Mouse (Mus musculus) cerebellum, adult 11-12 months (tissue): ENCODE results near the gene Nsun2.
A peak's percentile ranks its signal among the peaks of the same experiment; 100 is the strongest.
"Not testable (repeated sequence)": the region's sequence is repeated elsewhere in the genome, so short reads cannot be mapped to it uniquely, and the experiment has no call there.

Experiments
- DNase-seq: peaks from one replicate; pipeline ENCODE4 v3.0.0; 2022

Nsun2 gene

DNA sequence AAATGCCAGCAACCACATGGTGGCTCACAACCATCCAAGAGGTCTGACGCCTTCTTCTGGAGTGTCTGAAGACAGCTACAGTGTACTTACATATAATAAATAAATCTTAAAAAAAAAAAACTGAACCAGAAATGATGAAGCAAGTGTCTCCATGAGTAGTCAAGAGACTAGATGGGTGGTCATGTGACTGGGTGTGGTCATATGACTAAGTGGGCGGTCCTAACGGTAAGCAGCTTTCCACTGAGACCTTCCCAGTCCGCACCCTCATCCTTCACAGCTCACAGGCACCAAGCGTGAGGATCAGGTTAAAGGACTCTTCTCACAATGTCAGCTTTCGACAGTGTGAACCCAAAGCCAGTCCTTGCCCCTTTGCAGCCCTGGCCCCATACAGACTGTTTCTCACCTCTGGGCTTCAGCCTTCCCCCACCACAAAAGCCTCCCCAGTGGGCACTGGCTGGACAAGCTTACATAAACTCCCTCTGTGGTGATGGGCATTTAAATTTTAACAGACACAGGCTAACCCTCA is 22.5 kb downstream of the Nsun2 start:
- DNase-seq: no peak

DNA sequence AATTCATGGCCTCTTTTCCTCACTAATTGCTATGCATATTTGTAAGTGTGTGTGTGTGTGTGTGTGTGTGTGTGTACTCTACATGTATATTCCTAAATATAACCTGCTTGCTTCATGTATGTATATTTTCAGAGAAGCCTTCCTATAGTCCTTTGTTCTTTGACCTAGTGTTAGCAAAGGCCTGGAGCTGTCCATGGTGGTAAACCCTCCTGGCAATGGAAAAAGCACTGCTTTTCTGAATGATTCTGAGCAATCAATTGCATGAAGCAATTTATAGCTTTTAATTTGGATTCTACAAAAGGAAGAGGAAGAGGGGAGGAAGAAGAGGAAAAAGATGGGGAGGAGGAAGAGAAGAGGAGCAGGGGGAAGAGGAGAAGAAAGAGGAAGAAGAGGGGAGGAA is 23.2 kb downstream of the Nsun2 start:
- DNase-seq: no peak

DNA sequence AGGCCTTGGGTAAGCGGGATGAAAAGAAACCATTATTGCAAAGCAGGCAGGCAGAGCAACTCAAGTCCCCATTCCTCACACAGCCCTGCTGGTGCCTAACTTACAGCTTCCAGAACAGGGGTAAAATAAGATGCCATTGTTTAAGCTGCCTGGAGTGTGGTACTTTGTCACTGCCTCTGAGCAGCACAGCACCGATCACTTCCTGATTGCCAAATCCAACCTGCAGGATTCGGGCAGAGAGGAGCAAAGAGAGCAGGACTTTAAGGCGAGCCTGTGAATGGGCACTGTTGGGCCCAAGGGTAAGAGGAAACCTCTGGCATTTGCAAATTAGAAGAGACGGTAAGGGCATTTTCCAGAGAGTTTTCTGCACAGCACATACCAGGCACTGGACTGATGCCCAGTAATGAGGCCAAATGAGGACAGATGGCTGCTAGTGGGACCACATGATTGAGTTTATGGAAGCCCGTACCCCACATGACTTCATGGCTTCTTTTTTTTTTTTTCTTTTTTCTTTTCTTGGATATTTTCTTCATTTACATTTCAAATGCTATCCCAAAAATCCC is 24.6 kb downstream of the Nsun2 start:
- DNase-seq: peak; percentile 72

DNA sequence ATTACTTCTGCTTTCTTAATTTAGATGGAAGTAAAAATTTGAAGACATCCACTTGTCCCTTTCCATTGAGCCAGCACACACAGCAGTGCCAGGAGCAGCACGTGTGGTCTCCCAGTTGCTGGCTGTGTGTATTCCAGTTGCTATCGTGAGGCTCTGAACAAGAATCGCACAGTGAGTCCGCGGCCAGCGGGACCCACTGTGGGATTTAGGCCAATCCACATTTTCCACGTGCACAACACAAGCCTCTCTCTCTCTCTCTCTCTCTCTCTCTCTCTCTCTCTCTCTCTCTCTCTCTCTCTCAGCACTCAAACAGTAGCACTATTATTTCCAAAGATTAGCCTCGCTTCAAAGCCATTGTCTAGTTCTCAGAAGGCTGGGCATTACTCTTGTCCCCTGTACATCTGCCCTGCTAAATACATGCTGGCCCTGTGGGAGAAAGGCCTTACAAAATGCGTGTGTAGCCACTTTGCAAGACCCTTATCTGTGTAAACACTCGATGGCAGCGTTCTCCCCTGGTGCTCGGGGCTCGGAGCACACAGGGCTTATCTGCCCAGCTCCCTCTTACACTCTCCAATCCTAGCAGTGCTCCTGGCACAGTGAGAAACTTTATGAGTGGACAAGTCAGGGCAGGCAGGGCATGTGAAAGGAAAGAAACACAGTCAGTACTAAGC is 25.9 kb downstream of the Nsun2 start:
- DNase-seq: no peak

DNA sequence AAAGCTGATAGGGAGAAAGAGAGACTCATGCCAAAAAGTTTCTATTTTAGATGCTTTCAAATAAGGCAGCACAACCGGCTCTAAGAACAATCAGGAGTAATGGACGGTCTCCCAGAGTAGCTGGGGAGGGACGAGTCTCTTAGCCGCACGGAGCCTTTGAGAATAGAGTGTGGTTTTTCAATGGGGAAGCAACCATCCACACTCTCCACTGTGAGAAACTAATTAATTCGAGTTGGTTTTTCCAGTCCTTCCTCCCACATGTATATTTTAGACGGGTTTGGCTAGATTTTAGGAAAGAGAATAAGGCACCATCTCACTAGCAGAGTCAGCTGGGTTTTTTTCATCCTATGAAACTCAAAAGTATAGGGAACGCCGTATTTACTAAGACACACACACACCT is 28.5 kb downstream of the Nsun2 start:
- no peak for DNase-seq

DNA sequence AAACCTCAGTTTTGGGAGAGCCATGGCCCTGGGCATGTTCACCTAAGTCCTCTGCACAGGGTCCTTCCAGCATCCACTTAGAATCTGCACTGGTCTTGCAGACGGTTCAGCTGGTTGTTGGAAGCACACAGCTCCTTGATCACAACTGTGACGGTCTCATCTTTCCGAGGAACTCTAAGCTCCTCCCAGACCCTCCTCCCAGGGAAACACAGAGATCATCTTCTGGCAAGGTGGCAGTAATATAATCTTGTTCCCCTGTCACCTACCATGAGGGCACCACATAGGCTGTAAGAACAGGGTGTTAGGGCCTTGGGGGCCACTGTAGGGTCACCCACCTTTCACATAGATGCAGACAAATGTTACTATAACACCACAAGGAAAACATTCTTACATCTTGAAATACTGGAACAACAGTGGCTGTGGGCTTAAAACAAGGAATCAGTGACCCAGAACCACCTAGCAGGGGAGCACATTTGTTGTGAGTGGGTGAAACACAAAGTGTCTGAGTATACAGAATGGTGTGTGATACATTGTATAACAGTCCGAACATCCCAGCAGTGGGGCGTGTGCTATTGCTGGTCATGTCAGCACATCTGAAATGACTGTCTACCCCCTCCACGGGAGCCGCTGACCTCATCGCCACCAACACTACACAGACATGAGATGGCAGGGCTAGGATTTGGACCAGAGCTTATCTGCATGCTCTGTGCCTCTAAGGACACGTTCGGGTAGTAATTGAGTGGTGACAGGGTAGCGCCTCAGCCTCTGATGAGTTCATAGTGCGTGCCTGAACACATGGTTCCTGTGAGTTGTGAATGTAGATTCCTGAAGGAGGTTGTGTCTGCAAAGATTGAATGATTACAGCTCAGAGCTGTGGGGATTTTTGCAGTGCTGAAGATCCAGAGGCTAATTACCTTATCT is 29.4 kb downstream of the Nsun2 start:
- DNase-seq: no peak

DNA sequence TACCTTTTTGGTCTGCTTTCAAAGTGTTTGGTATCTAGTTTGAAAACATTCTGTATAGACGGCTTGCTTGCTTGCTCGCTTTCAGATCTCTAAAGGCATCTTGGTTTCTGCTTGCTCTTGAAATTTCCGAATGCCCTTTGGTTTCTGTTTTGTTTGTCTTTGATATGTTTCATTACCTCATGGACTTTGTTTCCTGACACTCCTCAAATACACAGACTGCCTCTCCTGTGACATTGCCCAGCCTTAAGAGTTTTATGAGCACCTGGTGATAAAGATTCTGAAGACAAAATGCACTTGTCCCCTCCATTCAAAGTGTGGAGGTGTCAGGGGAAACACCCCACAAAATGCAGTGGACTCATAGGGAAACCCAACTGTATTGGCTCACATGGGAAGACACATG is 30.4 kb downstream of the Nsun2 start:
- no peak for DNase-seq

DNA sequence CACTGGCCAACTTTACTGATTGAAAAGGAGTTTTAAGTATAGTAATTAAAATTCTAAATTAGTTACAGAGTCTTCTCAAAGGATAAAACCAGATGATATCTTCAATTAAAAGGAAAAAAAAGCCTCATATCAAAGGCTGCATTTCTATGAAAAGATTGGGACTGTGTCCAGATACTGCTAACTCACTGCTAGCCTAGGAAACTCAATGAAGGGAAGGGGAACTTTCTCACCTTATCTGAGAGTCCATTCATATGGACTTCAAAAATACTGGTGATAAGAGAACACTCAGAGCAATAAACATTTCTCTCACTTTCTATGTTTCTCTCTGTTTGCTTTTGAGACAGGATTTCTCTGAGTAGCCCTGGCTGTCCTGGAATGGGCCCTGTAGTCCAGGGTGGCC is 31.0 kb downstream of the Nsun2 start:
- no peak for DNase-seq

DNA sequence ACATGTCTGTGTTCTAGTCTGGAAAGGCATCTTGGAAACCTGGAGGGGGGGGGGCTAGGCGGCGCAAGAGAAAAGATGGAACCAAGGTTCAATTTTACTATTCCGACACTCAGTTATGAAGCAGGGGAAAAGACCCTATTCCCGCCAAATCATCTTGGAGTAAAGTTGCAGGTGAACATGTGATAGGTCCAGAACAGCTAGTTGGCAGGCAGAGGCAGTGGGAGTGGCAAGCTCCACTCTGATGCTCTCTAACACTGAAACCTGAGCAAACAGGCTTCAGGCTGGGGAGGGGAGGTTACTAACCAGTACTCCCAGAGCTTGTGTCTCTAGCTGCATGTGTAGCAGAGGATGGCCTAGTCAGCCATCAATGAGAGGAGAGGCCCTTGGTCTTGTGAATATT is 31.9 kb downstream of the Nsun2 start:
- DNase-seq: not testable (repeated sequence)

DNA sequence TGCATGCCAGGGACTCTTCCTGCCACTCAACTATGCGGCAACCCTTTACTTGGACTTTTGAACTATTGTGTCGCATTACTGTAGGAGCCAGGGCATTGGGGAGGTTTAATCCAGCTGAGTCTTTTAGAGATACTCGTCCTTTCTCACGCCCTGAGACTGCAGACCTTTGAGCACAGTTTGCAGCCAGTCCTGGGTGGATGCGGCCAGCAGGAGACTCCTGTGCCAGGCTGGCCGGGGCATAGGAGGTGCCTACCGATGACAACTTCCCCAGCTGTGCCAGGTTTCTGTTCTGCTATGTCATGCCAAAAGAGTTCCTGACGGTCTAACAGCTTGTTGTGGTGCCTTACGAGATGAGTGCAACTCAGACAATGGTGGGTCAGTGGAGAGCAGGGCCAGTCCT is 35.7 kb downstream of the Nsun2 start:
- DNase-seq: no peak

DNA sequence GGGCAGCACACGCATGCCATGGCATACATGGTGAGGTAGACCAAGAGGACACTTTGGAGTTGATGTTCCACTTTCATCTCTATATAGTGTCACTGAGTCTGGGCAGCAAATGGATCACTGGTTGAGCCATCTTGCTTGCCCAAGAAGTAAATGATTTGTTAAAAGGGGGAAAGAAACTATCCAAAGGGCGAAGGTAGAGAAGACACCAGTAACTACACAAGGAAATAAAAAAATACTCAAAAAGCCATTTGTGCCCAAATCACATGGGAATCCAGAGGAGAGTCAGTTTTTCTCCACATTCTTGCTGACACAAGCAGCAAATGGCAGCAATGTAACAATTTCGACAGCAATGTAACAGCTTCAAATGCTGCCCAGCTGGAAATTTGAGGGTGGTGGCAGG is 39.0 kb downstream of the Nsun2 start:
- no peak for DNase-seq

DNA sequence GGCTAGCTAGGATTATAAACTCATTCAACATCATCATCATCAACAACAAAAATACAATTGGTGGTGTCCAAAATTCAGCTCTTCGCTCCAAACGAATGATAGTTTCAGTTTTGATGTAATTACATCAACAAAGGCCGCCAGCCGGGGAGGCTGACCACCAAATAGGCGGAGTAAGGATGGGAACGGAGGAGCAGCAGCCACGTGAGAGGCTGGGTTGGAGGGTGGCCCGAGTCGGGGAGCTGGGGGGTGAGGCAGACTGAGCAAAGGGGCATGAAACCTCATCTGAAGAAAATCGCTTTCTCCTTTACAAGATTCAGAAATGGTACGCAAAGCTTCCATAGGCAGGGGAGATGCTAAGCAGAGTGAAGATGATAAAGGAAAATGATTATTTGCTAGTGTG is 43.1 kb downstream of the Nsun2 start:
- DNase-seq: peak; percentile 45

DNA sequence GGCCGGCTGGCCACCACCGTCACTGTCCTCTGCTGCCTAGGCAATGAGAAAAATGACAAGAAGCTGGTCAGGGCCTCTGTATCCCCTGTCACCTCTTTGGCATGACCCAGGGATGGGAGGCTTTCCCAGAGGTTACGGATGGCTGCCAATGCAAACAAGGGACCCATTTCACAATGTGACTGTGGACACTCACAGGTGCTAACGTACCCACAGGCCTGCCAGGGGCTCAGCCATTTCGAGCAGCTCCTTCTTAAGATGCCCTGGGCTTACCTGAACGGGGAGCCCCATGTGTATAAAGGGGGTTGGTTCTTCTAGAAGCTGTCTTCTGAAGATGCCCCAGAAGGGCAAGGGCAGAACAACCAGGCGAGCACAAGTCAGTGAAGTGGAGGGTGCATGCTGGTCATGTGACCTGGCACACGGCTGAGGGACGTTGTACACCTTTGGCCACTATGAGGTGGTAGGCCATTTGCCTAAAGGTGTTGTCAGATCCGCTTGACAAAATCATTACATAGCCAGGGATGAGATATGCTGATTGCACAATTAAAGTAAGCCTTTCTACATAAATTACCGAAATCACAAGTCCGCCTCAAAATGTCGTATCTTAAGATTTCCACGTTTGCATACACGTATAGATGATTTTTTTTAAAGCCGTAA is 43.8 kb downstream of the Nsun2 start:
- no peak for DNase-seq

DNA sequence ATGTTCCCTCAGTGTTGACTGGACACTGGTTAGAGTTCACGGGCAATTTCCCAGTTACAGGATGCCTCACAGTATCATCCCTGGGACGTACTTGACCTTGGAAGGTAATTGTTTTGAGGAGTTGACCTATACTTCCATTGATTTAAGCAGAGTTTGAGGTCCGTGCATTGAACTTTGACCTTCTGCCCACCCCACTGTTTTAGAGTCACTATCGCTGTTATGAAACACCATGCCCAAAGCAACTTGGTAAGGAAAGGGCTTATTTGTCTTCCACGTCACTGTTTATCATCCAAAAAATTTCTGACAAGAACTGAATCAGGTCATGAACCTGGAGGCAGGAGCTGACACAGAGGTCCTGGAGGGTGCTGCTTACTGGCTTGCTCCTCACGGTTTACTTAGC is 48.9 kb downstream of the Nsun2 start:
- no peak for DNase-seq

DNA sequence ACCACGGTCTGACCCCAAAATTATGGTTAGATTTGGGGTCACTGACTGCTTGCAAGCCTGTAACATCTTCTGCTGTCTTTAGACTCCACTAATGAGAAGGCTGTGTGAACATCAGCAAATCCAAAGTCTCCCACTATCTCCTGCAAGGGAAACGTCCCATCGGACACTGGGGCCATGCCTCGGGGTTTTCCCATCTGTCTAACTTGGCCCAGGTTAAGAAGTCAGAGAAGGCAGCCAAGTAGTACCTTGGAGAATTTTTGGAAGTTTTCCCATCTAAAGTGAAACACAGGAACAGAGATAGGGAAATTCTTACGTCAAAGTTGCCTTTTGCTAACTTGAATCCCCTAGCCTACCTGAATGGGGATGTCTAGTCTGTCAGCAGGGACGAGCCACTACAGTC is 50.0 kb downstream of the Nsun2 start:
- DNase-seq: no peak

DNA sequence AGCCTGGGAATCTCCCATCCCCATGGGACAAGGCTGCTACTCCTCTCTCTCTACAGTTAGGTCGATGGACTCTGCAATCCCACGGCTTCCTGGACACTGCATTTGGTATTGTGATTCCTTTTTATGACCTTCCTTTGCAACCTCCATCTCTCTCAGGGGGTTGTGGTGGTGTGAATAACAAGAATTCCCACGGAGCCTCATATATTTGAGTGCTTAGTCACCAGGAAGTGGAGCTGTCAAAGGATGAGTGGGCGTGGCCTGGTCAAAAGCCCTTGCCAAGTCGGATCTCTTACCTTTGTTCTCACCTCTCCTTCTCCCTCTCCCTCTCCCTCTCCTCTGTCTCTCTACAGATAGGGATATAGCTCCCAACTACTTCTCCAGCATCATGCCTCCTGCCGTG is 52.3 kb downstream of the Nsun2 start:
- DNase-seq: no peak

DNA sequence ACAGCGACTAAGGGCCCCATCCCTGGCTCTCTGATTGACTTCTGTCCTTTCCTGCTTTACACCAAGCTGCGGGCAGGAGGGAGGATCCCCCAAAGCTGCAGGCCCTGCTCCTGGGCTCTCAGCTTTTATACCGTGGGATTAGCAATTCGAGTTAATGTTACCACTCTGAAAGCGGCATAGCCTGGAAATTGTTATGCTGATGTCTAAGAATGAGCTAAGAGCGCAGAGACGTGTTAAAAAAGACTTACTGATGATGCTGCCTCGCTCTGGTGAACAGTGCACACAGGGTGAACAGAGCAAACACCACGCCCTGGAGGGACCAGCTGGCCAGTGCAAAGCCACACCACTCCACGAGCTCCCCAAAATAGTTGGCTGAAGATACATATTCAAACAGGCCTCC is 52.8 kb downstream of the Nsun2 start:
- no peak for DNase-seq

DNA sequence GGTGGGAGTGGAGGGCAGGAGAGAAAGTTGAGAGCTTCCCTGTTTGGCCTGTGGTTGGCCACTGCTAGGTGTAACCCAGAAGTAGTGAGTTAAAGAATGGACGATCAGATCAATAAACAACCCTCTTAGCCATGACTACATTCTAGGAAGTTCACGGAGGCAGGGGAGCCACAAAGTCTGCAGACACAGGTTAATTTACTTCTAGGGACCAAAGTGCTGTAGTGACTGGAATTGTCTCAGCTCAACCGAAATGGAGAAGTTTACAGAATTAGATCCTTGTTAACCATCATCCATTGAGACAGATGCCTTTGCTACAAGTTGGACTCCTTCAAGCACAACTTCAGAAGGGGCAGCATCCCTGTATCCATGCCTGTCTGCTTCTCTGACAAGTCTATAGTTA is 54.3 kb downstream of the Nsun2 start:
- no peak for DNase-seq

DNA sequence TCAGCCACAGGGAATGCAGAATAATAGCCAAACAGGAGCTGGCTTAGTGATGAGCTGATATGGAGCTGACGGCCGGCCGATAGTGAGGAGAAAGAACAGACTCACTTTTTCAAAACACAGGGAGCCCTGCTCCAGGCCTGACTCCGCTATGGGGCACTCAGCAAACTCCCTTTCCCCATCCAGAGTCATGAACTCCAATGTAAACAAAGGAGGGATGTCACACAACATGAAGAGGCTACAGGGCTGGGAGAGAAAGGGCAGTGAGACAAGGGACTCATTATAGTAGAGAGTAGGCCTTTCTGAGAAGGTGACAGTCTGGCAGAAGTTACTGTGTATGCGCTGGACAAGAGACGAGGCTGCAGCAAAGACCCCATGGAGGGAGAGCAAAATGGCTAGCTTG is 54.7 kb downstream of the Nsun2 start:
- no peak for DNase-seq

DNA sequence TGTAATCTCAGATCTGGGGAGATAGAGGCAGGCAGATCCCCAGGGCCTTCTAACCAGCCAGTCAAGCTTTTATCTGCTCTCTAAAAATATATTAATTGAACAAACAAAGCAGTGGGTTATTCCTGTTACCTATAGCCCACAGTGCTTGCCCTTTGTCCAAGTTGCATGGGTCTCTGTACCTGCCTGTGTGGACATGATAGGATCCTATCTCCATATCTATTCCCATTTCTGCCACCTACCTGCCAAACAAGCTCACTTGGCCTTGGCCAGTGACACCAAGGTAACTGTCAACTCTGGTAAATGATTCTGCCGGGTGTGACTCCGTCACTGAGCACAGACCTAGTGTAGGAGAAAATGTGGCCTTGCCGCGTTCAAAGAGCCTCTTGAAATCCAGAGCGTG is 57.8 kb downstream of the Nsun2 start:
- DNase-seq: no peak

DNA sequence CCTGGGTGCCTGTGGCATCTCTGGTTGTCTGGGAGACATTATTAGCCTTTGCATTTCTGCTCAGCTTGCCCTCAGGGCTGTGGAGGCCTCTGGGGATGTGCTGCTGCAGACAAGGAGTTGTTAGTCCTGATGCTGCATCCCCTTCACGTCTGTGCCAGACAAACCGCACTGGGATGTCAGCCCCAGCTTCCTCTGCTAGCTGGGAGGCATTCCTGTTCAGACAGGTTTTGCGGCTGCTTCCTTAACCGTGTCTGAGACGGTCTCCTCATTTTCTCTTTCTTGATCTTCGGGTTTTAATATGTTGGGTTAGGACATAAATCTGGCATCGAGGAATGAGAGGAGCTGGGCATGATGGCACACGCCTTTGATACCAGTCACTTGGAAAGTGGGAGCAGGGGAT is 58.7 kb downstream of the Nsun2 start:
- no peak for DNase-seq

DNA sequence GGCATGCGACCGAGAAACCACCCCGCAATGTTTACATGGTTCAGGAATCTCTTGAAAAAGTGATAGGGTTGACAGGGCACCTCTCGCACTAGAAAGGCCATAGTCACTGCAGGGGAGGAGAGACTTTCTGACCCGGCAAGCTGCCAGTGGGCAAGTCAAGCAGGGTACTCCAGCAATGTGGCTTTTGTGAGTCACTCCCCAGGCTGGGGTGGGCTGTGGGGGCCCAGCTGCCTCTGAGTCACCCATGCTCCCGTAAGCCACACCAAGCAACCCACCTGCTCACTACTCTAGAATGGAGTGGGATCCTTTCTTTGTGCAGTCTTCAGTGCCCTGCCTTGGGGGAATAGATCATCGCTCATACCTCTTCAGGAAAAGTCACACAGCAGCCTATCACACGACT is 59.9 kb downstream of the Nsun2 start:
- DNase-seq: no peak

DNA sequence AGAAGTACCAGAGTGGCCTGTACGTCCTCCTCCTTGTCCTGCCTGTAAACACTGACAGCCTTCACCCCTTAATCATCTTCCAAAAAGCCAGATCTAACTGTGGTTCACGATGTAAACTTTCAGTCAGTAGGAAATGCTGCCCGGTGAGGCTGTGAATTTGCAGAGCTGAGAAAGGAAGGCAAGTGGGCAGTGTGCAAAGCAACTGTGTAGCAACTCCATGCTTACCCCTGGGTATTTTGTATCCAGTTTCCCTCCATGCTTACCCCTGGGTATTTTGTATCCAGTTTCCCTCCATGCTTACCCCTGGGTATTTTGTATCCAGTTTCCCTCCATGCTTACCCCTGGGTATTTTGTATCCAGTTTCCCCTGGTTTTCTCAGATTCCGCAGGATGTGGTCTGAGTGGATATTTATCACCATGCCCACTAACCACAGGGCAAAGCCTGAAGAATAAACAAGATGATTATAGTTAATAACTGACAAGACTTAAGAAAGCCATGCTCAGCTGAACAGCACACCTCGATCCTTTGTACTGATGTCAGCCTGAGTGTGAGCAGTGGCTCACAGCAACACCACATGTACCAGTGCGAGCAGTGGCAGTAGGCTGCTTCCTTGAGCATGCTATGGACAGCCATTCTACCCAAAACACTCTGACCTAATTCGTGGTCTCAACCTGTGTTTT is 61.2 kb downstream of the Nsun2 start:
- DNase-seq: no peak
